Mouse (Mus musculus) layer of hippocampus, postnatal 10 days (tissue): Measurements from ENCODE around the gene 4930503E14Rik. TPM values are rescaled to one million over a fixed set of nuclear protein-coding genes. Genes with fewer than 3 reads are reported as not detected.
"Not testable (repeated sequence)": the region's sequence is repeated elsewhere in the genome, so short reads cannot be mapped to it uniquely, and the experiment has no call there.

Source experiments
- DNase-seq, 2 experiments: peaks; one replicate each; pipeline ENCODE4 v3.0.0; 2021; ENCODE audit warnings: low spot score in 2 of 2
- long read RNA-seq: library from polyadenylated mRNA; stranded (forward); transcript quantifications from one replicate; pipeline ENCODE4 v2.0.0, GENCODE M21; 2023
- total RNA-seq, 2 experiments: library from RNA; stranded (reverse); gene quantifications; 2 replicates each; pipeline ENCODE4 v1.2.3; 2021

The 4930503E14Rik gene
- total RNA-seq = not detected
- long read RNA-seq = 0 reads

DNA sequence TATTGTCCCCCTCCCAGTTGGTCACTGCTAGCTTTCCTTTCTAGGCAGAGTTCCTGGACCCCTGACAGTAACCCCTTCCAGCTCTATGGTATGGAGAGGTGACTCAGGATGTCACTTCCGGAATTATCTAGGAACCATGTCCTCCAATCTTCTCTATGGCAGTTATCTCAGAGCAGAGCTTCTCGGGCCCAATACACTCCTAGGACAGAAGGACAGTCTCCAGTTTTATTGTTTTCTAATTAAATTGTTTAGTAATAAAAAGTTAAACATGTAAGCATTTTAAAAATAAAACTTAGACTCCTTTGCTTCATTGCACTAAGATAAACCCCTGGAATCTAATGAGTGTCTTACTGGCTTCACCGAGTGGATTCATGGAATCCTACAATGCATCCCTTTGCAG, at the start of gene 4930503E14Rik:
Gene 4930503E14Rik, minus strand, starts transcription at position 101 of the 400 bp plus-strand sequence.
- not testable (repeated sequence) for DNase-seq

DNA sequence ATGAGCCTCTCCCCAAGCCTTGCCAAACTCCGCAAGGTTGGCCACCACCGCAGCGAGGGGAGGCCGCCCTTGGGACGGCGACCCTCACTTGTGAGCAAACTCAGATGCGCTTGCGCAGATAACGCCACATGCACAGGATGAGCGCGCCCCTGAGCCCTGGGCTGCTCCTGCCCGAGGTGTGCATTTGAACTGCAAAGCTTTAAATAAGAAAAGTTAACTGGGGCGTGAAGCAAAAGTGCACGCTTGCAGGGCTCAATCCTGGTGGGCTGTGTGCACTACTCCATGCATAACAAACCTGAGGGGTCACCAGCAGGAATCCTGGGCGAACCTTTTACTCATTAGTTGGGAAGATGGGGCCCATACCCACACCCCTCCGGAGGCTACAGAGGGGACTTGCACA, 35.0 kb upstream of the 4930503E14Rik start:
- DNase-seq = no peak

DNA sequence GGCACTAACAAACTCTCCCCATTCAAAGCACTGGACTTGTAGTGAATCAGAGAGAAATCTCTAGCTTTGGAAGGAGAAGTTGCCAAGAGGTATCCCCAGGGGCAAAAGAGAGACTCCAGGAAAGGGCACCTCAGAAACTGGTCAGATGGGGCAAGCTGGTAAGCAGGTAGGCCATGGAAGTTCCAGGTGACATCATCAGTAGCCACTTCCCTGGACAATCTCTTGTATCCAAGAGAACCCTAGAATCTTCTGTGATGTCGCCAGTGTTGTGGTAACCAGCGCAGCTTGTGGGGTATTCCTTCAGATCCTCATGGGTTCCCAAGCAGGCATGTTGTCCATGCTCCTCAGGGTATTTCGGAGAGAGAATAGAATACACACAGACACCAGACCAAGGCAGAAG, 15.7 kb downstream of the 4930503E14Rik start, which contains the start of gene Gm8212:
Gene Gm8212, plus strand, starts transcription at position 301 of the 400 bp plus-strand sequence.
- DNase-seq = not testable (repeated sequence)

DNA sequence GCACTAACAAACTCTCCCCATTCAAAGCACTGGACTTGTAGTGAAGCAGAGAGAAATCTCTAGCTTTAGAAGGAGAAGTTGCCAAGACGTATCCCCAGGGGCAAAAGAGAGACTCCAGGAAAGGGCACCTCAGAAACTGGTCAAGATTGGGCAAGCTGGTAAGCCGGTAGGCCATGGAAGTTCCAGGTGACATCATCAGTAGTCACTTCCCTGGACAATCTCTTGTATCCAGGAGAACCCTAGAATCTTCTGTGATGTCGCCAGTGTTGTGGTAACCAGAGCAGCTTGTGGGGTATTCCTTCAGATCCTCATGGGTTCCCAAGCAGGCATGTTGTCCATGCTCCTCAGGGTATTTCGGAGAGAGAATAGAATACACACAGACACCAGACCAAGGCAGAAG, 89.5 kb downstream of the 4930503E14Rik start, which contains the start of gene Gm3327:
Gene Gm3327, plus strand, starts transcription at position 301 of the 400 bp plus-strand sequence.
- not testable (repeated sequence) for DNase-seq

Other genes starting within 250 kb of the 4930503E14Rik start
- gene Ang6, start 211.0 kb downstream of the 4930503E14Rik start, total RNA-seq = not detected
- not detected for gene Ear2, start 110.6 kb downstream of the 4930503E14Rik start, total RNA-seq
- not detected for gene Gm3327, start 89.4 kb downstream of the 4930503E14Rik start, total RNA-seq
- gene Gm8212, start 15.6 kb downstream of the 4930503E14Rik start, total RNA-seq = not detected
- gene Gm8220, start 72.3 kb upstream of the 4930503E14Rik start, total RNA-seq = not detected
- gene Gm5930, start 125.3 kb upstream of the 4930503E14Rik start, total RNA-seq = not detected
- gene Gm8229, start 152.1 kb upstream of the 4930503E14Rik start, total RNA-seq = not detected
- gene Gm3371, start 197.4 kb upstream of the 4930503E14Rik start, total RNA-seq = not detected
- not detected for gene Gm8232, start 220.4 kb upstream of the 4930503E14Rik start, total RNA-seq